ENCODE assay signal across 17 mouse cellular contexts in the genomic region with DNA sequence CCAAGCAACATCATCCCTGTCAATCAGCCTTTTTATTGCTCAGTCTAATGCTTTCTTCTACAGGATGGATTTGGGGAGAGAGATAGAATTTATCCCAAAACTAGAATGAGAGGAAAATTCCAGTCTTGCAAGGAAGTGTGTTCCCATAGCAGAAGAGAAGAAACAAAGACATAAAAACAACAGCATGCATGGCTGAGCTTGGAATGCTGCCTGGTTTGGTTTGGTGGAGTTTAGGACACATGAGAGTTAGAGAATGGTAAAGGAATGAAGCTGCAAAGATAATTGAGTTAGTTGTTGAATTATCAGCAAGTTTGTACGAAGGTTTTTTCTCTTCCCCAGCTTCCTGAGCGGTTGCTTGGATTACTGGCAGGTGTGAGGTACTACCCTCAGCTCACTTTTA.
DNase-seq lines count a peak whose midpoint lies in the region; ATAC-seq and TF ChIP-seq lines count a peak whose summit lies in the region.
"Had no signal": no experiment of that assay in that cellular context is flagged by ENCODE, and none has a peak within 500 bp of the region (broad histone marks: within the 10 kb centered on the region; RNA-seq: fewer than 3 reads in every experiment).

No protein-coding gene starts in this region.

- no peak for TF ChIP-seq CTCF in gastrocnemius, adult 2 months (IDR thresholded peaks at IDR 0.05)
- no peak for TF ChIP-seq CTCF in lung, postnatal 0 days (IDR thresholded peaks at IDR 0.05)

- H3K27me3 ChIP-seq in kidney, embryonic 15.5 days = no peaks in the 10 kb centered on the region
- no peaks in the 10 kb centered on the region for H3K27me3 ChIP-seq in limb, embryonic 10.5 days (ENCODE audit: low read depth, poor library complexity, severe bottlenecking)
- no peaks in the 10 kb centered on the region for H3K27me3 ChIP-seq in lung, postnatal 0 days (replicated peaks; ENCODE audit: insufficient read depth, low read length)
- H3K27me3 ChIP-seq: forebrain, embryonic 15.5 days; hindbrain, embryonic 13.5 days had no signal

- intact Hi-C loops in gastrocnemius, adult 2 months (cut with DNase I) = no loop called here

- H3K9me3 ChIP-seq in kidney, embryonic 15.5 days (replicated peaks) = no peaks in the 10 kb centered on the region
- no peaks in the 10 kb centered on the region for H3K9me3 ChIP-seq in limb, embryonic 10.5 days (replicated peaks)
- H3K9me3 ChIP-seq in lung, postnatal 0 days (ENCODE audit: low read length) = no peaks in the 10 kb centered on the region
- H3K9me3 ChIP-seq: forebrain, embryonic 15.5 days; heart, embryonic 10.5 days; hindbrain, embryonic 13.5 days had no signal

- no peak overlapping the region for H3K9ac ChIP-seq in kidney, embryonic 15.5 days
- no peak overlapping the region for H3K9ac ChIP-seq in lung, postnatal 0 days (replicated peaks; ENCODE audit: low read depth)
- H3K9ac ChIP-seq: forebrain, embryonic 15.5 days; hindbrain, embryonic 13.5 days had no signal

- peak; percentile 39 for DNase-seq in Muller cell, postnatal 12 days (ENCODE audit: inconsistent ontology term)
- DNase-seq in kidney, adult 18-20 months = peak; percentile 18
- peak; percentile 51 for DNase-seq in kidney, postnatal 14 days
- no peak for DNase-seq in limb, embryonic 10.5 days (ENCODE audit: low spot score)
- DNase-seq in gastrocnemius, adult 2 months = no peak
- DNase-seq in lung, postnatal 0 days (ENCODE audit: low spot score) = no peak
- DNase-seq: adrenal gland, postnatal 10 days; cerebellum, adult 11 months; cerebellum, adult 9-11 months; gastrocnemius, postnatal 10 days; heart, adult 18-20 months; heart, postnatal 10 days had no signal

- 63% methylated on average over 2 of the region's 2 CpGs for WGBS in kidney, embryonic 15.5 days
- 81% methylated on average over 2 of the region's 2 CpGs for WGBS in limb, embryonic 10.5 days
- 52% methylated on average over 2 of the region's 2 CpGs for WGBS in lung, postnatal 0 days

- H3K27ac ChIP-seq in kidney, embryonic 15.5 days = no peak overlapping the region
- no peak overlapping the region for H3K27ac ChIP-seq in limb, embryonic 10.5 days
- H3K27ac ChIP-seq in gastrocnemius, adult 2 months = no peak overlapping the region
- H3K27ac ChIP-seq in lung, postnatal 0 days (ENCODE audit: low read length) = no peak overlapping the region
- H3K27ac ChIP-seq: forebrain, embryonic 15.5 days; heart, embryonic 10.5 days; hindbrain, embryonic 13.5 days; hindbrain, postnatal 0 days had no signal

- no peak for TF ChIP-seq EP300 in lung, postnatal 0 days (IDR thresholded peaks at IDR 0.05)

- H3K4me2 ChIP-seq in kidney, embryonic 15.5 days = no peak overlapping the region
- no peak overlapping the region for H3K4me2 ChIP-seq in lung, postnatal 0 days (replicated peaks; ENCODE audit: low read depth, low read length)
- H3K4me2 ChIP-seq: forebrain, embryonic 15.5 days; hindbrain, embryonic 13.5 days had no signal

- H3K4me1 ChIP-seq in kidney, embryonic 15.5 days = peaks cover 9% of the 10 kb centered on the region; the same call in 1 of the 2 replicates
- H3K4me1 ChIP-seq in limb, embryonic 10.5 days = no peaks in the 10 kb centered on the region
- no peaks in the 10 kb centered on the region for H3K4me1 ChIP-seq in lung, postnatal 0 days (ENCODE audit: insufficient read depth, low read depth, low read length)
- H3K4me1 ChIP-seq: forebrain, embryonic 15.5 days; heart, embryonic 10.5 days; hindbrain, embryonic 13.5 days had no signal

- ATAC-seq in kidney, embryonic 15.5 days (replicated peaks; ENCODE audit: low FRiP score) = peak; percentile 69
- no peak for ATAC-seq in lung, postnatal 0 days
- ATAC-seq: forebrain, embryonic 15.5 days; hindbrain, postnatal 0 days had no signal

- no peaks in the 10 kb centered on the region for H3K36me3 ChIP-seq in kidney, embryonic 15.5 days
- no peaks in the 10 kb centered on the region for H3K36me3 ChIP-seq in limb, embryonic 10.5 days
- H3K36me3 ChIP-seq in lung, postnatal 0 days (ENCODE audit: insufficient read depth, low read length) = no peaks in the 10 kb centered on the region
- H3K36me3 ChIP-seq: forebrain, embryonic 15.5 days; heart, embryonic 10.5 days; hindbrain, embryonic 13.5 days had no signal

- no peak overlapping the region for H3K4me3 ChIP-seq in kidney, embryonic 15.5 days (replicated peaks)
- no peak overlapping the region for H3K4me3 ChIP-seq in limb, embryonic 10.5 days
- H3K4me3 ChIP-seq in gastrocnemius, adult 2 months = no peak overlapping the region
- no peak overlapping the region for H3K4me3 ChIP-seq in lung, postnatal 0 days (ENCODE audit: low read depth, low read length)
- H3K4me3 ChIP-seq: forebrain, embryonic 15.5 days; heart, embryonic 10.5 days; hindbrain, embryonic 13.5 days had no signal

Comparison
In these comparisons a context has a peak if more than half of its experiments do, and no peak if none do; other contexts are left out.
1. DNase-seq: peak in Muller cell, postnatal 12 days (single experiment), kidney, adult 18-20 months (single experiment) and kidney, postnatal 14 days (single experiment); none in limb, embryonic 10.5 days (single experiment), gastrocnemius, adult 2 months (single experiment) and lung, postnatal 0 days (single experiment).